Mouse (Mus musculus): ENCODE data around the gene Fads2.
"Not testable (repeated sequence)": the region's sequence is repeated elsewhere in the genome, so short reads cannot be mapped to it uniquely, and the experiment has no call there.

Gene Fads2

DNA sequence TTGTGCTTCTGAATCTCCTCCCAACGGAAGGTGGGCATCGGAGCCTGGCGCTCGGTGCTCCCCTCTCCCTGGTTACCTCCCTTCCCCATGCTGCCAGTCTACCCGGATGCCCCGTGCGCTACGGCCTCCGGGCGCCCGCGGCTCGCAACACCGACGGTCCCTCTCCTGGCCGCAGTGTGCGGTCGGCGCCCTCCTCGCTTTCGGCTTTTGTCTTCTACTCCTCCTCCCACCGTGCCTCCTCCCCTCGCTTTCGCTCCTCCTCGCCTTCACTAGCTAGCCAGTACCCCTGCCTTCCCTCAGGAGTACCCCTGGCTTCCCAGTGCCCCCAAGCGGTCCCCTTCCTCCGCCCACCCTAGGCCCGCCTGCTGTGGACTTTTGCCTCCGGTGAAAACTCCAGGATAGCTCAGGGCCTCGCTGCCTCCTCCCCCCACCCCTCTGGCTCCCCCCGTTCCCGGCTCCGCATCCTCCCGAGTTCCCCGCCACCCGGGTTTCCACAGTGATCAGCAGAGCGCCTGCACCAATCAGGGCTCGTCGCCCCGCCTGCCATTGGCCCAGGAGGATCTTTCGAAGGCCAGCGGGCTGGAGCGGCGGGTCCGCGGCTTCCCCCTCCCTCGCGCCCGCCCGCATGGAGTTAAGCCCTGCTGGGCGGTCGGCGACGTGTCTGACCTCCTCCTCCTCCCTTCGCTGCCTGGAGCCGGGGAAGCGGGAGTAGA lies at the start of gene Fads2:
Gene Fads2, minus strand, starts transcription at position 406 of the 713 bp plus-strand sequence.
- peak; percentile 89 to 91 for DNase-seq (ENCODE audit: low spot score in 2 of 2)

GRCm38 (mm10) chr19:10149189-10149588 lies 47.6 kb upstream of the Fads2 start:
- no peak for DNase-seq (ENCODE audit: low spot score in 2 of 2)

- no peak for DNase-seq (ENCODE audit: low spot score in 2 of 2)
Measured at GRCm38 (mm10) chr19:10148555-10148954, 47.0 kb upstream of the Fads2 start.

- no peak for DNase-seq (ENCODE audit: low spot score in 2 of 2)
Measured at GRCm38 (mm10) chr19:10144464-10144863, 42.9 kb upstream of the Fads2 start.

DNA sequence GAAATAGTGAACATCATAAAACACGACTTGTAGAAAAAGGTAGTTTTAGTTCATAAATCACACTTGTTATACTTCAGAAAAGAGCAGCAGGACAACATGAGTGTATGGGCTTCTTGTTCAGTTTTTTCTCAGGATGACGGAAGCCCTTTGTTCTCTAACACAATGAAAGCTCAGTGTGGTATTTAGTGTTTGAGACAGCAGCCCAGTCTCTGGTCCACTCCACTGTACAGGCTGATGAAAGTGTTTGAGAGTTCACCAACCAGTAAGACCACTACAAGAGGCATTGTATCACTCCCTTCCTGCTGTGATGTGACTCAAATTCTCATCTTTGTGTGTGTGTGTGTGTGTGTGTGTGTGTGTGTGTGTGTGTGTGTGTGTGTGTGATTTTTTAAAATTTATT lies 42.1 kb upstream of the Fads2 start:
- no peak for DNase-seq (ENCODE audit: low spot score in 2 of 2)

DNA sequence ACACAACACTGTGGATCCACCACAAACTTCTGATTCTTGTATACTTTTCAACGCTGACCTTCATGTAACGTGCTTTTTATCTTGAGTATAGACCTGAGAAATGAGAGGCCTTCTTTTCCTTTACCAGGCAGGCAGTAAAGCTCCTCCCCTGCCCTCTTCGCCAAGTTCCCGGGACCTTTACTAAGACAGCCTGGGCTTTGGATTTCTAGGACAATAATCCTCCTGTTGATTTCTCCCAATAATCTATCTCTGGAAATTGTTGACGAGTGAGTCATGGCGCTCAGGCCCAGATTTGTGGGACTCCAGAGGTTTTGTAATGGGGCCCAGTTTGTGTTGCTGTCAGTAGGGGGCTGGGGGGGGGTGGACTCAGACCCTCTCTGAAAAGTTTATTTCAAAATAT lies 38.2 kb upstream of the Fads2 start:
- DNase-seq (ENCODE audit: low spot score in 2 of 2) = no peak

DNA sequence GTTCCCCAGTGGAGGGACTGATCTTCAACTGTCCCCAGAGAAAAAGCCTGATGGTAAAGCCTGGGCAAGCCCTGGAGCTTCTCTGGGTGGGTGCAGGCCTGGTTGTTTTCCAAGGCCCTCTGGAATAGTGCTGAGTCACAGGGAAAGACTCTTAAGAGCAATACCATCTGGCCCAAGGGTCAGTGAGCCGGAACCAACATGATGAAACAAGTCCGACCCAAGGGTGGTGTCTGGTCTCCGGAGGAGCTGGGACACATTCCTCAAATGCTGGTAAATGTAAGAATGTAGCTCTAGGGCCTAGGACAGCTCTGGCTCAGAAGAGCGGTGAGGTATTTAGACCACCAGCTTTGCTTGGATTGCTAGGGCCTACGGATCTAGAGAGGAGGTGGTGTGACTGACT lies 35.9 kb upstream of the Fads2 start:
- no peak for DNase-seq (ENCODE audit: low spot score in 2 of 2)

DNA sequence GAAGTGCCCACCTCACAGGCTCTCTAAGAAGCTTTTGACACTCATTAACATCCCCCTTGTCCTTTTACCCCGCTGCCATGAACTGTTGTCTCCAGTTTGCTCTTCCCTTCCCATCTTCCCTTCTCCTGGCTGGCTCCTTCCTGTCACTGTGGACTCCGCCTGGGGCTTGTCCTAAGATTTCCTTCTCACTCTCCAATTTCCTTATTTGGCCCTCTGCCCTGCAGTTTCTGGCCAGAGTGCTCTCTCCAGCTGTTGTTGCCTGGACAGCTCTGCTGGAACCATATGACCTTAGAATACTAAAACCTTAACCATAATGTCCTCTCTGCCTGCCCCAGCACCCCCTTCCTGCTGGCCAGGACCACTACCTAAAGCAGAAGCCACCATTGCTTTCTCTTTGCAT lies 33.1 kb upstream of the Fads2 start:
- DNase-seq (ENCODE audit: low spot score in 2 of 2) = no peak

DNA sequence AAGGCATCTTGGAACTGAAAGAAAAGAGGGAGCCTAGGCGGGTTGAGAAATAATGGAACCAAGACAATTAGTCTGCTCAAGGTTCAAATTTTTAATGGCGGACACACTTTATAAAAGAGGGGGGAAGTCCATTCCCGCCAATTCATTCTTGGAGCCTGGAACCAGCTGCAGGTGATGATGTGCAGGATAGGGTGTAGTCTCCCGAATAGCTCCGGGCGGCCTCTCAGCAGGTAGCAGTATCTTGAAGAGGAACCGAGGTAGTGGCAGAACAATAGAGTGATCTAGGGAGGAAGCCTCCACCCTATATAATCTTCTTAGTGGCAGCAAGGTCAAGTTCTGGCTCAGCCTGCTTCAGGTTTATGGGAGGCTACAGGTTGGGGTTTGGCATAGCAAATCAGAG lies 28.0 kb upstream of the Fads2 start:
- not testable (repeated sequence) for DNase-seq (ENCODE audit: low spot score in 2 of 2)

DNA sequence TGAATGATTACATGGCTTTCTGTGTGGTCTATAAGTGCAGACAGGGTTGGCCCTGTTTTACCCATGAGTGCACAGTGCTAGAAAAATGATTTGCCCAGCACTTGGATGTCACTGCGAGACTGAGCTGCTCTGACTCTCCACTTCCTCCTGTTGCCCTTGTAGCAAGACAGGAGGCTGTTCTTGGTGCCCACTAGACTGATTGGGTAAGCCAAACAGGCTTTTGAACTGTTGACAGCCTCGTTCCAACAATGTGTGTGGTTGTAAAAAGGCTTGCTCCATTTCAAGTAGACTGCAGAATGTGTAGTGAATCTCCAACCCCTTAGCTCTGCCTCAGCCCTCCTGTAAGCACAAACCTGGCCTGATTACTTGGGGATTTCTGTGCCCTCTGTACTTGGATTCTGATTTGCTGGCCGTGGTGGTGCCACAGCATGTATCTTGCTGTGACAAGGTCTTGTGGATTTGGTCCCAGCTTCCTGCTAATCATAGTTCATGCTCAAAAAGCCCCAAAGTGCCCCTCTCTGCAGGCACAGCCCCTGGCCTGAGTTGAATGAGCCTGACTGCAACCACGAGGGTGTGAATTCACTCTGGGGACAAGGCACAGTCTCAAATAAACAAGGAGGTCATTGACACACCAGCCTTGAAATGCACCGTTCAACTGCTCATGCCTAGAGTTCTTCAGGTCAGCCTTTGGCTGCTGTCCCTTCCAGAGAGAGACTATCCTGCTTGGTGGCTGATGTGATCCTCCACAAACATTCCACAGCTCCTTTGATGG lies 25.1 kb upstream of the Fads2 start:
- DNase-seq (ENCODE audit: low spot score in 2 of 2) = no peak

- peak in 1 of 2 experiments; percentile 28 for DNase-seq (ENCODE audit: low spot score in 2 of 2)
Measured at GRCm38 (mm10) chr19:10123892-10124634, 22.5 kb upstream of the Fads2 start.

GRCm38 (mm10) chr19:10122021-10122631 lies 20.6 kb upstream of the Fads2 start:
- DNase-seq (ENCODE audit: low spot score in 2 of 2) = no peak

DNA sequence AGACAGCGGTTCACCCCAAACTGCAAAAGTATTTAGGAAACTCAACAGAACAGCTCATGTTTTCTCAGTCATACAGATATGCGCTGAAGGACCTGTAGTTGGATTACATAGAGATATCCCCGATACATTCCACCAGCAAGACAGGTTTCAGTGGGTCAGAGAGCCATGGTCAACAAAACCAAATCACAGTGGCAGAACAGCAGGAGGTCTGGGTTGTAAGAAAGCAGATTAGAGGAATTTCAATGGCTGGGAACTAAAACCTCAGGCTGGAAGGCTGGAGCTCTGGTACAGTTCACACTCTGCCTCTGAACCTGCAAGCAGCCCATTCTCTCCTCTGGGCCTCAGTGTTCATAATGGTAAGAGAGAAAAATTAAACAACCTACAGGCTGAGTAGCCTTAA lies 15.1 kb upstream of the Fads2 start:
- no peak for DNase-seq (ENCODE audit: low spot score in 2 of 2)

GRCm38 (mm10) chr19:10115373-10116158 lies 14.0 kb upstream of the Fads2 start:
- DNase-seq (ENCODE audit: low spot score in 2 of 2) = no peak

DNA sequence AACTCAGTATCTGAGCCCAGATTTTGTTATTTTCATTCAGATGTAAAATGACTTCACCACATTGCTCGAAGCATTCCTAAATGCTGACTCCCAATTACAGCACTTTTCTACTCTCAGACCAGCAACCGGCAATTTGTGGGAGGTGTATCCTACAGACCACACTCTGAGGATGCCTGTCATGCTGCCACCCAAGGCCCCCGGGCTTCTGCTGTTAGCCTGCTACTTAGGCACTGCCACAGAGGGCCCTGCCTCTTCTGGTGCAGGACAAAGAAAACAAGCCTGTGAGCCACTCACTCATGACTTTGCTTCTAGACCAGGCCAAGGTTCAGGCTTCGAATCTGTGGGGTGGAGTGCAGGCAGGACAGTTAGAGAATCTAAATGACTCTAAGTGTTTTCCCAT lies 11.4 kb upstream of the Fads2 start:
- no peak for DNase-seq (ENCODE audit: low spot score in 2 of 2)

DNA sequence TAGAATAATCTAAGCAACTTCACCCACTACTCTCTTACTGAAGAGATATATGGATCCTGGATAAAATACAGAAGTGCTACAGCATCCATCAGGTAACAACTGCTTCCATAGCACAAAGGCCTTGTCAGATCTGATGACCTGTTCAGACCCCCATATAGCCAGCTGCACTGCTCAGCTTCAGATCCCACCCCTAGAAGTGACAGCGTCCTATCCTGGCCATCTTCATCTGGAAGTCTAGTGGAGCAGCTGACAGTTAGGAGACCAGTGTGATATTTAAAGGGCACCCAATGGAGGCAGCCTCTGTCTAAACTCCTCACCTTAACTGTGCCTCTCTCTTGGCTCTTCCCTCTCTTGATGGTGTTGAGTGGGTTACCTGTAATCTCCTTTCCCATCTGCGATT lies 7.1 kb upstream of the Fads2 start:
- DNase-seq (ENCODE audit: low spot score in 2 of 2) = no peak

DNA sequence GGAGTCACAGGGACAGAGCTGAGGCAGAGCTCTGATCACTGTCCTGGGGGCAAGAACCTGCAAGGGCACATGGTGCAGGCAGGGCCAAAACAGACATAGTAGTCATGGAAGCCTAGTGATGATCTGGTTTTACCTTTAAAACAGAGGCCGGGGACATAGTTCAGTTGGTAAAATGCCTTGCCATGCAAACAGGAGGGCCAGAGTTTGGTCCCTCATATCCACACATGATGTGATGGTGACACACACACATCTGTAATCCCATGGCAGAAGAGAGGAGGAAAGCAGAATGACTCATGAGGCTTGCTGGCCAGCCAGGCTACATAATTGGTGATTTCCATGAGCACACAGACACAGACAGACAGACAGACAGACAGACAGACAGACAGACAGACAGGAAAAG lies 6.6 kb upstream of the Fads2 start:
- DNase-seq (ENCODE audit: low spot score in 2 of 2) = no peak

GRCm38 (mm10) chr19:10107051-10107611 lies 5.6 kb upstream of the Fads2 start:
- DNase-seq (ENCODE audit: low spot score in 2 of 2) = no peak

GRCm38 (mm10) chr19:10106634-10107033 lies 5.1 kb upstream of the Fads2 start:
- no peak for DNase-seq (ENCODE audit: low spot score in 2 of 2)

DNA sequence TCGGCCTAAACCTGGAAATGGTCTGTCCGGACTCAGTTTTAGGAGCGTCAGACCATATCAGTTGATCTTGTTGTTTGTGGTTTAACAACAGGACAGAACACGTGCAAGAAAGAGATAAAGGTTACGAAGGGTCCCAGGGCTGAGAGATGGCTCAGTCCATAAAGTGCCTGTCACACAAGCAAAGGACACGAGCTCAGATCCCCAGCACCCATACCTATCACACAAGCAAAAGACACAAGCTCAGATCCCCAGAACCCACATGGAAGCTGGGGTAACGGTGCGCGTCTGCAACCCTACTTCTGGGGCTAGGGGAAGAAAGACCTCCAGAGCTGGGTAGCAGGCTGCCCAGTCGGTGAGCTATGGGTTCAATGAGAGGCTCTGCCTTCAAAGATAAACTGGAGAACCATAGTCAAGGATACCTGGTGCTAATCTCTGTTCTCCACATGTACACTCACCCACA lies 3.5 kb upstream of the Fads2 start:
- DNase-seq (ENCODE audit: low spot score in 2 of 2) = no peak

DNA sequence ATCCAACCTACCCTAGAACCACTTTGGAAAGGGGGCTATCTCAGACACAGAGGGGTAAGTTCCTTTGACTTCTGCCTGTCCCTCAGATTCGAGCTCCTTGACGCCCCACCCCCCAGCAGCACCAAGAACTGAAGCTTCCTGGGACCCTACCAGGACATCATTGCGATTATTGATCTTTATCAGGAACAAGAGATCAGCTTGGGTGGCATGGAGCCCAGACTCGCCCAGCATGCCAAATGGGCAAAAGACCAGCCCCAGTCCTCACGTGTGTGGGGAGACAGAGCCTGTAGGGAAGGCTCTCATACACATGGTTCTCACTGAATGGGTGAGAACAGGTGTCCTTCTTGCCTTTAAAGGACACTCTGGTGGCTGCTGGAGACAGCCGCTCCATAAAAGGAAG lies 2.7 kb upstream of the Fads2 start:
- no peak for DNase-seq (ENCODE audit: low spot score in 2 of 2)
